Mouse (Mus musculus) heart, embryonic 12.5 days (tissue): Measurements from ENCODE around the gene Ctdspl. TPM values are rescaled to one million over a fixed set of nuclear protein-coding genes. Genes with fewer than 3 reads are reported as not detected.

Source experiments
- ATAC-seq: fragments of 200-750 bp; cut with Nextera tagmentation; 2 replicates; pipeline ENCODE4 v1.8.0; 2017; ENCODE audit warnings: moderate TSS enrichment, moderate library complexity; ENCODE audit not compliant: insufficient number of reproducible peaks, low FRiP score
- H3K27ac ChIP-seq: fragments of 300-500 bp; sonication (generic); 2 replicates; pipeline ENCODE4 v1.5.1; 2016; ENCODE audit warnings: mild to moderate bottlenecking, moderate library complexity; ENCODE audit not compliant: poor library complexity, severe bottlenecking
- H3K27me3 ChIP-seq: fragments of 300-500 bp; sonication (generic); replicated peaks from 2 replicates; pipeline ENCODE4 v1.6.1; 2016; ENCODE audit warnings: mild to moderate bottlenecking, moderate library complexity
- H3K36me3 ChIP-seq: fragments of 300-500 bp; sonication (generic); 2 replicates; pipeline ENCODE4 v1.6.1; 2016; ENCODE audit warnings: mild to moderate bottlenecking, moderate library complexity
- H3K4me1 ChIP-seq: fragments of 300-500 bp; sonication (generic); replicated peaks from 2 replicates; pipeline ENCODE4 v1.6.1; 2016; ENCODE audit warnings: mild to moderate bottlenecking
- H3K4me2 ChIP-seq: fragments of 300-500 bp; sonication (generic); 2 replicates; pipeline ENCODE4 v1.6.1; 2016; ENCODE audit warnings: mild to moderate bottlenecking, moderate library complexity
- H3K4me3 ChIP-seq: fragments of 300-500 bp; sonication (generic); 2 replicates; pipeline ENCODE4 v1.5.1; 2016; ENCODE audit warnings: mild to moderate bottlenecking
- H3K9ac ChIP-seq: fragments of 300-500 bp; sonication (generic); 2 replicates; pipeline ENCODE4 v1.6.1; 2016; ENCODE audit warnings: mild to moderate bottlenecking, moderate library complexity
- H3K9me3 ChIP-seq: fragments of 300-500 bp; sonication (generic); replicated peaks from 2 replicates; pipeline ENCODE4 v1.6.1; 2016; ENCODE audit warnings: mild to moderate bottlenecking, moderate library complexity
- WGBS: fragments of 180-500 bp; shearing (Covaris S2); methylation state at CpG from one replicate; pipeline ENCODE4 v1.1.7; 2016; 5-methylcytosine and 5-hydroxymethylcytosine counted together
- polyA plus RNA-seq: library from polyadenylated mRNA; unstranded; fragments of >200 nt; fragmentation: Nextera tagmentation; extraction: Ambion mirVana; gene quantifications from 2 replicates; pipeline ENCODE4 v1.2.1, GENCODE M21; 2016

The Ctdspl gene
- polyA plus RNA-seq, 1 experiment from 2014 or later: 7.8 TPM

- Histone ChIP-seq H3K27me3 (peaks cover 8% of the 10 kb centered on the region; the same call in 1 of the 2 replicates), H3K9me3 (no peaks in the 10 kb centered on the region), H3K4me3 (no peak overlapping the region), H3K9ac (no peak overlapping the region), H3K4me1 (peaks cover 5% of the 10 kb centered on the region), H3K36me3 (no peaks in the 10 kb centered on the region), H3K4me2 (no peak overlapping the region), H3K27ac (no peak overlapping the region)
- peak; percentile 46; the same call in 1 of the 2 replicates for ATAC-seq
- WGBS: 74% methylated on average over 16 of the region's 16 CpGs
These were observed 6.5 kb upstream of the Ctdspl start for GRCm38 (mm10) chr9:118919672-118920186.

DNA sequence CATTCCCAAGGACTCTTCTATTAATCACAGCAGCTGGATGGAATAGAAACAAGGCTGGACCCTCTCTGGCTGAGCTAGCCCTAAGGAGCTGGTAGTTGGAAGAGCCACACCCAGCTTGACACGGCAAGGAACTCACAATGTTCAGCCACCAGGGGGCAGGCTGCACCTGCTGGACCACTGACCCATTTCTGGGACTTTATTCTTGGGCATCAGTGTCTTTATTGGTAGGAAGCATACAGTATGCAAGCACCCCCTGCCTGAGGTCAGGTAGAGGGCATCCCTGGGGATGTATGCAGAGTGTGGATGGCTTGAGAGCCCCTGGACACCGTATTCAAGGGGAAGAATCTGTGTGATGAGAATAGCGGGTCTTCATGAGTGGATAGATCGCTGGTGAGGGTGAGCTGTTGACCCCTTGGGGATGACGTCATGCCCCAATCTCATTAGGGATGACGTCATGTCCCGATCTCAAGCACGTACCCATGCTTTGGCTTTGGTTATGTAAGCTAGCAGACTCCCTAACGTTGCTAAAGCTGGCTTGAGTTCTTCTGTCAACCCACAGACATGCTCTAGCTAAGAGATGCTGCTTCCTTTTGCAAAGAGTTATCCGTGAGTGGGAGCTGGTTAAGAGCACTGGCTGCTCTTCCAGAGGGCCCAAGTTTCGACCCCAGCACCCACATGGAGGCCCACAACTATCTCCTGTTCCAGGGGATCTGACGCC lies 5.3 kb upstream of the Ctdspl start:
- H3K9ac ChIP-seq: no peak overlapping the region
- no peak; the same call in 1 of the 2 replicates for ATAC-seq
- H3K4me3 ChIP-seq: no peak overlapping the region
- no peaks in the 10 kb centered on the region for H3K36me3 ChIP-seq
- 44% methylated on average over 12 of the region's 12 CpGs for WGBS
- peaks cover 8% of the 10 kb centered on the region; the same call in 1 of the 2 replicates for H3K27me3 ChIP-seq
- H3K4me2 ChIP-seq: no peak overlapping the region
- no peak overlapping the region for H3K27ac ChIP-seq
- peaks cover 8% of the 10 kb centered on the region for H3K4me1 ChIP-seq
- H3K9me3 ChIP-seq: no peaks in the 10 kb centered on the region

- WGBS: 70% methylated on average over 3 of the region's 3 CpGs
- Histone ChIP-seq H3K4me2 (no peak overlapping the region), H3K9me3 (no peaks in the 10 kb centered on the region), H3K4me3 (no peak overlapping the region), H3K27me3 (peaks cover 8% of the 10 kb centered on the region; the same call in 1 of the 2 replicates), H3K4me1 (peaks cover 8% of the 10 kb centered on the region), H3K9ac (no peak overlapping the region), H3K27ac (no peak overlapping the region), H3K36me3 (no peaks in the 10 kb centered on the region)
- no peak for ATAC-seq
These were observed 4.3 kb upstream of the Ctdspl start for GRCm38 (mm10) chr9:118921926-118922325.

- H3K4me2 ChIP-seq: peak overlapping the region; percentile 98
- 15% methylated on average over 16 of the region's 16 CpGs for WGBS
- no peaks in the 10 kb centered on the region for H3K9me3 ChIP-seq
- H3K4me3 ChIP-seq: peak overlapping the region; percentile 82
- peaks cover 27% of the 10 kb centered on the region for H3K4me1 ChIP-seq
- no peaks in the 10 kb centered on the region for H3K36me3 ChIP-seq
- 0 out of 2 replicates have a peak, but pooled peaks cover 5% of the 10 kb centered on the region for H3K27me3 ChIP-seq
- H3K9ac ChIP-seq: peak overlapping the region; percentile 82
- ATAC-seq: no peak
- H3K27ac ChIP-seq: no peak overlapping the region
These were observed 1.6 kb upstream of the Ctdspl start for GRCm38 (mm10) chr9:118924554-118925085.

GRCm38 (mm10) chr9:118925286-118926110 lies 755 bp upstream of the Ctdspl start:
- under 1% methylated on average over 53 of the region's 53 CpGs for WGBS
- Histone ChIP-seq H3K27ac (peak overlapping the region; percentile 84), H3K27me3 (no peaks in the 10 kb centered on the region), H3K4me2 (peak overlapping the region; percentile 98), H3K9ac (peak overlapping the region; percentile 89), H3K4me3 (peak overlapping the region; percentile 82), H3K9me3 (no peaks in the 10 kb centered on the region), H3K4me1 (peaks cover 28% of the 10 kb centered on the region), H3K36me3 (peaks cover 3% of the 10 kb centered on the region; the same call in 1 of the 2 replicates)
- peak; percentile 89 for ATAC-seq

- WGBS: 7% methylated on average over 66 of the region's 68 CpGs
- Histone ChIP-seq H3K27me3 (no peaks in the 10 kb centered on the region), H3K4me1 (peaks cover 28% of the 10 kb centered on the region), H3K4me2 (peak overlapping the region; percentile 98), H3K4me3 (peak overlapping the region; percentile 82), H3K9me3 (no peaks in the 10 kb centered on the region), H3K27ac (peak overlapping the region; percentile 84), H3K36me3 (peaks cover 3% of the 10 kb centered on the region; the same call in 1 of the 2 replicates), H3K9ac (peak overlapping the region; percentile 89)
- peak; percentile 22; the same call in 1 of the 2 replicates for ATAC-seq
These were observed 552 bp downstream of the Ctdspl start for GRCm38 (mm10) chr9:118926688-118927321.

GRCm38 (mm10) chr9:118927501-118927900 lies 1.2 kb downstream of the Ctdspl start:
- Histone ChIP-seq H3K4me1 (peaks cover 28% of the 10 kb centered on the region), H3K27ac (no peak overlapping the region)
- WGBS: 33% methylated on average over 8 of the region's 8 CpGs

DNA sequence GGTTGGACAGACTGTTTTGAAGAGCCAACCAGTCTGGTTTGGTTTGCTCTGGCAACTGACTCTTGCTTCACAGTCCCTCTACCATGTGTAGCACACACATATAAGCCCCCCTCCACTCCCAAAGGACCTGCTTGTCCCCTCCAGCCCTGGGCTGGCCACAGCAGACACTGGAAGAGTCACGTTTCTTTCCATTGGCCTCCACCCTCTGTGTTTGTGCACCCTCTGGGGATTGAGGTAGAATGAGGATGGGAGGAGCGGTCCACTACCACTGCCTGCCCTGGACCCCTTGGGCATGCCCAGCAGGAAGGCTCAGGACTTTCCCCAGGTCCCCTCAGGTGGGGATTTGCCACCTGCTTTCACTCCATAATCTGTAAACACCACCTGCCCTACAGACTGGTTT lies 1.8 kb downstream of the Ctdspl start:
- Histone ChIP-seq H3K36me3 (peaks cover 3% of the 10 kb centered on the region; the same call in 1 of the 2 replicates), H3K27ac (no peak overlapping the region), H3K9me3 (no peaks in the 10 kb centered on the region), H3K9ac (peak overlapping the region; percentile 89), H3K27me3 (no peaks in the 10 kb centered on the region), H3K4me2 (peak overlapping the region; percentile 98), H3K4me3 (peak overlapping the region; percentile 82), H3K4me1 (peaks cover 28% of the 10 kb centered on the region)
- no peak for ATAC-seq
- 41% methylated on average over 2 of the region's 2 CpGs for WGBS

More at GRCm38 (mm10) chr9:118927501-118927900, 1.2 kb downstream of the Ctdspl start:
- Histone ChIP-seq H3K9ac (peak overlapping the region; percentile 89), H3K36me3 (peaks cover 3% of the 10 kb centered on the region; the same call in 1 of the 2 replicates), H3K4me2 (peak overlapping the region; percentile 98), H3K9me3 (no peaks in the 10 kb centered on the region), H3K27me3 (no peaks in the 10 kb centered on the region), H3K4me3 (peak overlapping the region; percentile 82)
- no peak for ATAC-seq

- Histone ChIP-seq H3K27me3 (no peaks in the 10 kb centered on the region), H3K4me2 (peak overlapping the region; percentile 98; the same call in 1 of the 2 replicates), H3K36me3 (peaks cover 3% of the 10 kb centered on the region; the same call in 1 of the 2 replicates), H3K4me3 (no peak overlapping the region), H3K27ac (no peak overlapping the region), H3K9ac (0 out of 2 replicates have a peak overlapping the region, but pooled peaks have one; percentile 11), H3K9me3 (no peaks in the 10 kb centered on the region), H3K4me1 (peaks cover 31% of the 10 kb centered on the region)
- no peak for ATAC-seq
- 39% methylated on average over 7 of the region's 7 CpGs for WGBS
These were observed 2.4 kb downstream of the Ctdspl start for GRCm38 (mm10) chr9:118928656-118929055.

- H3K4me3 ChIP-seq: no peak overlapping the region
- peaks cover 40% of the 10 kb centered on the region for H3K4me1 ChIP-seq
- no peaks in the 10 kb centered on the region for H3K27me3 ChIP-seq
- peaks cover 3% of the 10 kb centered on the region; the same call in 1 of the 2 replicates for H3K36me3 ChIP-seq
- no peak overlapping the region for H3K4me2 ChIP-seq
- WGBS: 70% methylated on average over 9 of the region's 9 CpGs
- no peak for ATAC-seq
- no peaks in the 10 kb centered on the region for H3K9me3 ChIP-seq
- H3K27ac ChIP-seq: no peak overlapping the region
- H3K9ac ChIP-seq: no peak overlapping the region
These were observed 4.4 kb downstream of the Ctdspl start for GRCm38 (mm10) chr9:118930611-118931010.
